Mouse (Mus musculus) midbrain, postnatal 0 days (tissue): ENCODE results near the gene Supt16. TPM values are rescaled to one million over a fixed set of nuclear protein-coding genes. Genes with fewer than 3 reads are reported as not detected.

Experiments
- ATAC-seq: fragments of 200-750 bp; cut with Nextera tagmentation; 2 replicates; pipeline ENCODE4 v1.8.0; 2017; ENCODE audit warnings: moderate number of reproducible peaks, mild to moderate bottlenecking, moderate TSS enrichment, moderate library complexity; ENCODE audit not compliant: low FRiP score
- DNase-seq: peaks from one replicate; pipeline ENCODE4 v3.0.0-alpha.2; 2015; ENCODE audit warnings: low spot score
- H3K27ac ChIP-seq: fragments of 300-500 bp; sonication (generic); 2 replicates; pipeline ENCODE4 v1.5.1; 2014; ENCODE audit warnings: low read depth, mild to moderate bottlenecking, low read length, mixed read lengths
- H3K27me3 ChIP-seq: fragments of 300-500 bp; sonication (generic); 2 replicates; pipeline ENCODE4 v1.6.1; 2014; ENCODE audit warnings: low read length, control low read depth, mixed read lengths; ENCODE audit not compliant: insufficient read depth
- H3K36me3 ChIP-seq: fragments of 300-500 bp; sonication (generic); 2 replicates; pipeline ENCODE4 v1.6.1; 2014; ENCODE audit warnings: low read length, control low read depth, mixed read lengths; ENCODE audit not compliant: insufficient read depth
- H3K4me1 ChIP-seq: fragments of 300-500 bp; sonication (generic); 2 replicates; pipeline ENCODE4 v1.6.1; 2014; ENCODE audit warnings: mild to moderate bottlenecking, control low read depth, antibody characterized with exemption, low read length, mixed read lengths; ENCODE audit not compliant: insufficient read depth
- H3K4me2 ChIP-seq: fragments of 300-500 bp; sonication (generic); 2 replicates; pipeline ENCODE4 v1.6.1; 2014; ENCODE audit warnings: low read depth, mild to moderate bottlenecking, low read length, mixed read lengths; ENCODE audit not compliant: poor library complexity, severe bottlenecking
- H3K4me3 ChIP-seq: fragments of 300-500 bp; sonication (generic); 2 replicates; pipeline ENCODE4 v1.5.1; 2014; ENCODE audit warnings: low read depth, mild to moderate bottlenecking, low read length, moderate library complexity
- H3K9ac ChIP-seq: fragments of 300-500 bp; sonication (generic); replicated peaks from 2 replicates; pipeline ENCODE4 v1.6.1; 2014; ENCODE audit warnings: mild to moderate bottlenecking, low read length, moderate library complexity, mixed read lengths; ENCODE audit not compliant: poor library complexity, severe bottlenecking
- H3K9me3 ChIP-seq: fragments of 300-500 bp; sonication (generic); 2 replicates; pipeline ENCODE4 v1.6.1; 2016; ENCODE audit warnings: low read length, control low read depth
- CTCF ChIP-seq: IDR thresholded peaks from 2 replicates; pipeline ENCODE4 v1.5.1; 2016; ENCODE audit warnings: antibody characterized with exemption, mild to moderate bottlenecking
- WGBS: fragments of 180-500 bp; shearing (Covaris S2); extraction: QIAGEN DNeasy Blood & Tissue Kit; methylation state at CpG from one replicate; pipeline ENCODE4 v1.1.7; 2014; 5-methylcytosine and 5-hydroxymethylcytosine counted together
- polyA plus RNA-seq: library from polyadenylated mRNA; unstranded; fragments of >200 nt; fragmentation: Nextera tagmentation; extraction: Ambion mirVana; gene quantifications from 2 replicates; pipeline ENCODE4 v1.2.1, GENCODE M21; 2015
- total RNA-seq: library from RNA; depleted of rRNA; stranded (reverse); fragments of >200 nt; gene quantifications from 2 replicates; pipeline ENCODE4 v1.2.3, GENCODE M21; 2014; rRNA removed

Supt16 gene
- total RNA-seq (32.3 and 42.1 TPM in 2 replicates), polyA plus RNA-seq (35.4 and 36.9 TPM in 2 replicates)

DNA sequence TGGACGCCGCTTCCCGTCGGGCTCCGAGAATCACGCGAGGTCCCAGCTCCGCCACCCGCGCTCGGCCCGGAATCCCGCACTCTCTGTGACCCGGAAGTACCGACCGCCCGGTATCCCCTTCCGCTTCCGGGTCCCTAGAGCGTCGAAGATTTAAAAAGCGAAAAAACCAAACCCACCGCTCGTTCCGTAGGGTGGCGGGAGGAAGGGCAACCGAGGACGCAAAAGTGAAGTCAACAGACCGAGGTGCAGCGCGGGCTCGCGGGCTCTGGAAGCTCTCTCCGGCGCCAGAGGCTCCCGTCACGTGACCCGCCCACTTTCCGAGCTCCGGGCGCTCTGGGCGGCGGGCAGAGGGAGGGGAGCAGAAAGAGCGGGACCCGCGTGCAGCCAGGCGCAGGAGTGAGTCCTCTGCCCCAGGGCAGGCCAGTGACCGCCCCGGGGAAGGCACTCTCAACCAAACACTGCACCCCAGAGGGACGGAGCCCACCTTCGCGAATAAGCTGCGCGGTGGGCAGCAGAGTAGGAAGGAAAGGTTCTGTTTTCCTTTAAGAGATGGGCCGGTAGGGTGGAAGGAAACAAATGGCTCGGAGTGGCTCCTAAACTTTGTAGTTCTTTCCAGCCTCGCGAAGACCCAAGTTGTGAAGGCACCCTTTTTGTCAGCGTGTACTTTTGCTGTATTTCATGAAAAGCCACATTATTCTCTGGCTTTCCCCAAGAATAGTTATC is at the start of gene Supt16:
TSS of gene Supt16 (minus strand) at position 261 of the 723 bp plus-strand sequence.
- Histone ChIP-seq H3K9ac (peak within 1 kb of the TSS; percentile 99), H3K4me1 (peaks cover 6% of the 10 kb centered on the region; the same call in 1 of the 2 replicates), H3K27ac (peak within 1 kb of the TSS; percentile 93), H3K9me3 (no peaks in the 10 kb centered on the region), H3K27me3 (no peaks in the 10 kb centered on the region), H3K4me3 (peak within 1 kb of the TSS; percentile 100), H3K4me2 (peak within 1 kb of the TSS; percentile 71), H3K36me3 (peaks cover 25% of the 10 kb centered on the region)
- DNase-seq (peak; percentile 86), ATAC-seq (peak; percentile 98)
- WGBS: under 1% methylated on average over 59 of the region's 59 CpGs
- TF ChIP-seq CTCF: no peak

DNA sequence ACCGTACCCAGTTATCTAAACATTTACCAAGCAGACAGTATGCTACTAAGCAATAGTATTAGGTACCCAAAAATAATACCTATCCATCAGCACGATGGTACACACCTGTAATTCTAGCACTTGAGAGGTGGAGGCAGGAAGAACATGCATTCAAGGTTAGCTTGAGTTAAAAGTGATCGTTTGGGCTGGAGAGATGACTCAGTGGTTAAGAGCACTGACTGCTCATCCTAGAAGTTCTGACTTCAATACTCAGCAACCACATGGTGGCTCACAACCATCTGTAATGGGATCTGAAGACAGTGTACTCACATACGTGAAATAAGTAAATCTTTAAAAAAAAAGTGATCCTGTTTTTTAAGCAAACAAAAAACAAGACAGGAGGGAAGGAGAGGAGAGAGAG is 48.9 kb upstream of the Supt16 start:
- no peak for TF ChIP-seq CTCF
- Histone ChIP-seq H3K4me1 (no peaks in the 10 kb centered on the region; the same call in 1 of the 2 replicates), H3K4me2 (no peak overlapping the region), H3K9me3 (no peaks in the 10 kb centered on the region), H3K36me3 (no peaks in the 10 kb centered on the region), H3K27me3 (no peaks in the 10 kb centered on the region), H3K27ac (no peak overlapping the region), H3K9ac (no peak overlapping the region), H3K4me3 (no peak overlapping the region)
- no peak for ATAC-seq
- 80% methylated on average over 4 of the region's 4 CpGs for WGBS
- no peak for DNase-seq

DNA sequence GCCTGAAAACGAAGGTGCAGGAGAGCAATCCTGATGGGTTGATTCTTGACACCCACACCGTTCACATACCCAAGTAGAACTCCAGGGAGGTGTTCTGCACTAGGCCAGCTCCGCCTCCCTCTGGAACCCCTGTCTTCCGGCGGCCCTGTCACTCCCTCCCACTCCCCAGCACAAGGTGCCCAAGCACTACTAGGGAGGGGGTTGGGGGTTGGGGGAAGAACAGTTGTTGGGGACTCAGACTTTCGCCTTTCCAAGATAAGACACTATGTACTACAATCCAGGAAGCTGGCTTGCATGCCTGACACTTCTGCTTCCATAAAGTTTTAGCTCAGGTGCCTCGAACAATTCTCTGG is 47.5 kb upstream of the Supt16 start:
- 10% methylated on average over 7 of the region's 7 CpGs for WGBS

DNA sequence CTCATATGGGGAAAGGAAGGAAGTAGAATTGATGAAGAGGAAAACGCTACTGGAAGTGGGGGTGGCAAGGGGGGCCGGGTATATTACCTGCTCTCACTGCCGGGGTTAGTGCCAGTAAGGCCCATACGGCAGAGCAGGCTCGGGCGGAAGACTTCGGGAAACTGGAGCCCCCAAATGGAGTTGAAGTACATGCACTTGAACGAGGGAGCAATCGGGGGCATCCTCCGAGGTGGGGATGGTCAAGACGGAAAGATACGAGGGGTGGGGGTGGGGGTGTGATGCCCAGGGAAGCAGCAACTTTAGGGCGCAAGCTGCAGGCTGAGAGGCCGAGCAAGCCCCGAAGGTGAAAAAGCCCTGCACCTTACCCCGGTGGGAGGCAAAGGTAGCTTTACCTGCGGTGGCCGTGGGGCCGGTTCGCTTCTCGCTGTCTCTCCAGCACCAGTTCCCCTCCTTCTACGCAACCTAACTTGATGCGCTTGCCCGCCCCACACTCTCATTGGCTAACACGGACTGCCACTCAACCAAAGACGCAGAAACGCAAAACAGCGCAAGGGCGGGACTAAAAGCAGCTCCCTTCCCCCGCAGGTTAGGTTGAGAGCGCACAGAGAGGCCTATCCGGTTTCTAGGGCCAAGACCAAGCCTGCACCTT is 46.9 kb upstream of the Supt16 start:
- H3K27ac ChIP-seq: peak overlapping the region; percentile 60
- no peak for TF ChIP-seq CTCF
- H3K4me2 ChIP-seq: peak overlapping the region; percentile 83
- DNase-seq (peak; percentile 99), ATAC-seq (peak; percentile 99)
- peak overlapping the region; percentile 63 for H3K4me3 ChIP-seq
- H3K9me3 ChIP-seq: no peaks in the 10 kb centered on the region
- under 1% methylated on average over 32 of the region's 32 CpGs for WGBS
- H3K9ac ChIP-seq: peak overlapping the region; percentile 77
- no peaks in the 10 kb centered on the region for H3K27me3 ChIP-seq
- H3K4me1 ChIP-seq: no peaks in the 10 kb centered on the region; the same call in 1 of the 2 replicates
- H3K36me3 ChIP-seq: no peaks in the 10 kb centered on the region

More for the DNA sequence above, 47.5 kb upstream of the Supt16 start:
- Histone ChIP-seq H3K4me1 (no peaks in the 10 kb centered on the region; the same call in 1 of the 2 replicates), H3K27me3 (no peaks in the 10 kb centered on the region), H3K36me3 (no peaks in the 10 kb centered on the region), H3K27ac (peak overlapping the region; percentile 60), H3K4me2 (peak overlapping the region; percentile 83), H3K4me3 (peak overlapping the region; percentile 63), H3K9ac (peak overlapping the region; percentile 77), H3K9me3 (no peaks in the 10 kb centered on the region)
- peak; percentile 79; the same call in 1 of the 2 replicates for ATAC-seq
- no peak for TF ChIP-seq CTCF
- no peak for DNase-seq

DNA sequence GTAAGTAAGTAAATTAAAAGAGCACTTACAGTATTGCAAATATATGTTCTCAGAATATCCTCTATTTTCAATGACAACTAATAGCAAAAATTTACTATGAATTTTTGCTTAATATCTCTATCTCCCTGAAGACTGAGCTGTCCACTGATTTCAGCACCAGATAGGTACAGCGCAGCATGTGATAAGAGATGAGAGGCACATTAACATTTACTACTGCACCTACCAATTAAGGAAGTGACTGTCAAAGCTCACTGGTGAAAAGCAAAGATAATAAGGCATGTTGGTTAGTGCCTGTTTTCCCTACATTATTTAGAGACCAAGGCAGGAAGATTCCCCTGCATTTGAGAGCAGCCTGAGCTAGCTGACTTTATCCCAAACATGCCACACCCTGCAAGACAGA is 39.0 kb upstream of the Supt16 start:
- H3K4me1 ChIP-seq: no peaks in the 10 kb centered on the region
- no peaks in the 10 kb centered on the region for H3K9me3 ChIP-seq
- no peak overlapping the region for H3K9ac ChIP-seq
- no peak for TF ChIP-seq CTCF
- H3K27me3 ChIP-seq: no peaks in the 10 kb centered on the region
- no peak for ATAC-seq
- H3K36me3 ChIP-seq: peaks cover 46% of the 10 kb centered on the region
- no peak overlapping the region for H3K27ac ChIP-seq
- WGBS: 97% methylated on average over 1 of the region's 1 CpGs
- no peak overlapping the region for H3K4me2 ChIP-seq
- DNase-seq: no peak
- H3K4me3 ChIP-seq: no peak overlapping the region

DNA sequence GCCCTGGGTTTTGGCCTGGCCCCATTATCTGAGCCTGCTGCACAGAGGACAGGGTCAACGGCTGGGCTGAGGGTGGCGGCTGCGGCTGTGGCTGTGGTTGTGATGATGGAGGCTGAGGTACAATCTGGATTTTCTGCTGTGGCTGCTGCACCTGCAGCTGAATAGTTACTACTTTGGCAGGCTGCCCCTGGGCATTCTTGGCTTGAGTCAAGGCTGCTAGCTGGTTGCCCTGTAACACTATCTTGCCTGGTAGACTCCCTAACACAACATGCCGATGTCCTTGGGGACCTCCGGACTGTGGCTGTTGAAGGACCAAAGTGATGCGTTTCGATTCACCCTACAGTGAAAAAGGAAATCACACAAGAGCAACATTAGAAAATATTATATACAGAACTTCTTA is 37.9 kb upstream of the Supt16 start:
- Histone ChIP-seq H3K36me3 (peaks cover 51% of the 10 kb centered on the region), H3K4me3 (no peak overlapping the region), H3K27ac (no peak overlapping the region), H3K4me1 (no peaks in the 10 kb centered on the region), H3K9ac (no peak overlapping the region), H3K27me3 (no peaks in the 10 kb centered on the region), H3K9me3 (no peaks in the 10 kb centered on the region), H3K4me2 (no peak overlapping the region)
- WGBS: 94% methylated on average over 7 of the region's 7 CpGs
- TF ChIP-seq CTCF: no peak
- no peak for DNase-seq
- no peak for ATAC-seq
